Mouse (Mus musculus) layer of hippocampus, postnatal 14 days (tissue): ENCODE data around the gene Stim2. TPM values are rescaled to one million over a fixed set of nuclear protein-coding genes. Genes with fewer than 3 reads are reported as not detected.
A peak's percentile ranks its signal among the peaks of the same experiment; 100 is the strongest.

Experiments used
- DNase-seq, 2 experiments: peaks; one replicate each; pipeline ENCODE4 v3.0.0; 2021 to 2022; ENCODE audit warnings: low spot score in 2 of 2, mixed read lengths in 1 of 2
- total RNA-seq, 2 experiments: library from RNA; stranded (reverse); gene quantifications; 2 replicates each; pipeline ENCODE4 v1.2.3; 2021

Stim2 gene
- total RNA-seq, 2 experiments from 2014 or later = 103 to 108 TPM

- DNase-seq = no peak
These were observed 47.2 kb downstream of the Stim2 start for GRCm38 (mm10) chr5:54045523-54045922.

GRCm38 (mm10) chr5:54046432-54046831 is 48.1 kb downstream of the Stim2 start:
- no peak for DNase-seq

- DNase-seq = no peak
These were observed 50.9 kb downstream of the Stim2 start for GRCm38 (mm10) chr5:54049145-54049733.

- DNase-seq = no peak
These were observed 51.6 kb downstream of the Stim2 start for GRCm38 (mm10) chr5:54049940-54050339.

GRCm38 (mm10) chr5:54051056-54051455 is 52.8 kb downstream of the Stim2 start:
- no peak for DNase-seq

- no peak for DNase-seq
These were observed 53.9 kb downstream of the Stim2 start for GRCm38 (mm10) chr5:54052205-54052604.

GRCm38 (mm10) chr5:54053673-54054366 is 55.5 kb downstream of the Stim2 start:
- no peak for DNase-seq

- no peak for DNase-seq
These were observed 58.0 kb downstream of the Stim2 start for GRCm38 (mm10) chr5:54056266-54056665.

- no peak for DNase-seq
These were observed 61.7 kb downstream of the Stim2 start for GRCm38 (mm10) chr5:54059998-54060397.

- DNase-seq = peak in 1 of 2 experiments; percentile 71
These were observed 63.8 kb downstream of the Stim2 start for GRCm38 (mm10) chr5:54062079-54062478.

- DNase-seq = no peak
These were observed 69.3 kb downstream of the Stim2 start for GRCm38 (mm10) chr5:54067591-54067990.

GRCm38 (mm10) chr5:54070549-54070948 is 72.2 kb downstream of the Stim2 start:
- no peak for DNase-seq

- DNase-seq = no peak
These were observed 73.0 kb downstream of the Stim2 start for GRCm38 (mm10) chr5:54071288-54071687.

GRCm38 (mm10) chr5:54071705-54072104 is 73.4 kb downstream of the Stim2 start:
- DNase-seq = no peak

- DNase-seq = peak in 1 of 2 experiments; percentile 46
These were observed 75.0 kb downstream of the Stim2 start for GRCm38 (mm10) chr5:54073291-54073690.

- no peak for DNase-seq
These were observed 81.7 kb downstream of the Stim2 start for GRCm38 (mm10) chr5:54079997-54080396.

- no peak for DNase-seq
These were observed 89.6 kb downstream of the Stim2 start for GRCm38 (mm10) chr5:54087912-54088311.

GRCm38 (mm10) chr5:54098219-54098618 is 99.9 kb downstream of the Stim2 start:
- no peak for DNase-seq

- DNase-seq = peak; percentile 53 to 72
These were observed 102.6 kb downstream of the Stim2 start for GRCm38 (mm10) chr5:54100916-54101315.

- DNase-seq = no peak
These were observed 103.0 kb downstream of the Stim2 start for GRCm38 (mm10) chr5:54101318-54101717.

GRCm38 (mm10) chr5:54101960-54102359 is 103.7 kb downstream of the Stim2 start:
- no peak for DNase-seq

GRCm38 (mm10) chr5:54106669-54107068 is 108.4 kb downstream of the Stim2 start:
- DNase-seq = no peak

GRCm38 (mm10) chr5:54107069-54107468 is 108.8 kb downstream of the Stim2 start:
- no peak for DNase-seq
